23 mouse cellular contexts compared by ENCODE assay signal in genomic region chr6:142992099-142992498, GRCm38 (mm10). TPM values are rescaled to one million over a fixed set of nuclear protein-coding genes. Genes with fewer than 3 reads are reported as not detected.
DNase-seq lines count a peak whose midpoint lies in the region; ATAC-seq and TF ChIP-seq lines count a peak whose summit lies in the region.
"Had no signal": no experiment of that assay in that cellular context is flagged by ENCODE, and none has a peak within 500 bp of the region (broad histone marks: within the 10 kb centered on the region; RNA-seq: fewer than 3 reads in every experiment).

No protein-coding gene starts in this region.

- no peaks in the 10 kb centered on the region for H3K79me2 ChIP-seq in CH12.LX (replicated peaks; ENCODE audit: control insufficient read depth, extremely low read depth, insufficient read depth, poor library complexity, severe bottlenecking)

- 48% methylated on average over 7 of the region's 7 CpGs for WGBS in heart, embryonic 10.5 days
- WGBS in heart, embryonic 11.5 days (ENCODE audit: insufficient replicate concordance): 49% methylated on average over 7 of the region's 7 CpGs
- 43% methylated on average over 7 of the region's 7 CpGs for WGBS in midbrain, embryonic 11.5 days
- 63% methylated on average over 7 of the region's 7 CpGs for WGBS in midbrain, embryonic 10.5 days
- 24% methylated on average over 7 of the region's 7 CpGs for WGBS in midbrain, embryonic 14.5 days

- H3K9ac ChIP-seq in heart, embryonic 11.5 days (ENCODE audit: low read depth, low read length): no peak overlapping the region
- H3K9ac ChIP-seq in midbrain, embryonic 11.5 days (ENCODE audit: low read length): no peak overlapping the region
- H3K9ac ChIP-seq in CH12.LX (ENCODE audit: insufficient read depth, low read depth): peak overlapping the region; percentile 53; the same call in 1 of the 2 replicates
- H3K9ac ChIP-seq in midbrain, embryonic 14.5 days (replicated peaks; ENCODE audit: low read length): no peak overlapping the region
- H3K9ac ChIP-seq: embryonic facial prominence, embryonic 12.5 days; forebrain, embryonic 12.5 days; heart, embryonic 13.5 days; liver, embryonic 13.5 days; neural tube, embryonic 12.5 days had no signal

- TF ChIP-seq POLR2A in CH12.LX (IDR thresholded peaks at IDR 0.05; ENCODE audit: low read depth, low read length): no peak

- no peaks in the 10 kb centered on the region for H3K9me3 ChIP-seq in heart, embryonic 10.5 days
- no peaks in the 10 kb centered on the region for H3K9me3 ChIP-seq in heart, embryonic 11.5 days (replicated peaks; ENCODE audit: control insufficient read depth, low read length)
- H3K9me3 ChIP-seq in midbrain, embryonic 11.5 days (ENCODE audit: control insufficient read depth, low read length): no peaks in the 10 kb centered on the region
- H3K9me3 ChIP-seq in midbrain, embryonic 10.5 days (replicated peaks): no peaks in the 10 kb centered on the region
- H3K9me3 ChIP-seq in CH12.LX (replicated peaks; ENCODE audit: low read length): no peaks in the 10 kb centered on the region
- H3K9me3 ChIP-seq in midbrain, embryonic 14.5 days (ENCODE audit: control insufficient read depth, low read length): no peaks in the 10 kb centered on the region
- H3K9me3 ChIP-seq: embryonic facial prominence, embryonic 12.5 days; forebrain, embryonic 12.5 days; heart, embryonic 13.5 days; liver, embryonic 13.5 days; neural tube, embryonic 12.5 days had no signal

- no peak for TF ChIP-seq EP300 in CH12.LX (IDR thresholded peaks at IDR 0.05; ENCODE audit: low read length)

- H3K4me2 ChIP-seq in heart, embryonic 11.5 days: no peak overlapping the region
- H3K4me2 ChIP-seq in midbrain, embryonic 11.5 days: no peak overlapping the region
- H3K4me2 ChIP-seq in CH12.LX (ENCODE audit: insufficient read depth, low read depth, poor library complexity, severe bottlenecking): peak overlapping the region; percentile 97
- no peak overlapping the region for H3K4me2 ChIP-seq in midbrain, embryonic 14.5 days (ENCODE audit: low read length)
- H3K4me2 ChIP-seq: embryonic facial prominence, embryonic 12.5 days; forebrain, embryonic 12.5 days; heart, embryonic 13.5 days; liver, embryonic 13.5 days; neural tube, embryonic 12.5 days had no signal

- peaks cover 42% of the 10 kb centered on the region for H3K4me1 ChIP-seq in heart, embryonic 10.5 days
- peaks cover 16% of the 10 kb centered on the region for H3K4me1 ChIP-seq in heart, embryonic 11.5 days (ENCODE audit: control insufficient read depth, insufficient read depth, low read length)
- H3K4me1 ChIP-seq in midbrain, embryonic 11.5 days (ENCODE audit: control insufficient read depth, insufficient read depth, low read length): peaks cover 5% of the 10 kb centered on the region; the same call in 1 of the 2 replicates
- peaks cover 26% of the 10 kb centered on the region for H3K4me1 ChIP-seq in midbrain, embryonic 10.5 days
- peaks cover 21 to 68% of the 10 kb centered on the region in 2 experiments for H3K4me1 ChIP-seq in CH12.LX (ENCODE audit: control insufficient read depth in 1 of 2, insufficient read depth in 2 of 2)
- H3K4me1 ChIP-seq in midbrain, embryonic 14.5 days (ENCODE audit: control insufficient read depth, insufficient read depth, low read length): peaks cover 22% of the 10 kb centered on the region
- H3K4me1 ChIP-seq: liver, embryonic 13.5 days had no signal

- H3K36me3 ChIP-seq in heart, embryonic 10.5 days: no peaks in the 10 kb centered on the region
- no peaks in the 10 kb centered on the region for H3K36me3 ChIP-seq in heart, embryonic 11.5 days (ENCODE audit: control insufficient read depth, insufficient read depth, low read length)
- H3K36me3 ChIP-seq in midbrain, embryonic 11.5 days (ENCODE audit: control insufficient read depth, insufficient read depth, low read length): no peaks in the 10 kb centered on the region
- H3K36me3 ChIP-seq in midbrain, embryonic 10.5 days: no peaks in the 10 kb centered on the region
- H3K36me3 ChIP-seq in CH12.LX (replicated peaks in 1 of 2; ENCODE audit: control insufficient read depth in 1 of 2, insufficient read depth in 1 of 2, low read length in 1 of 2): no peaks in the 10 kb centered on the region
- H3K36me3 ChIP-seq in midbrain, embryonic 14.5 days (ENCODE audit: control insufficient read depth, insufficient read depth, low read length): no peaks in the 10 kb centered on the region
- H3K36me3 ChIP-seq: embryonic facial prominence, embryonic 12.5 days; forebrain, embryonic 12.5 days; heart, embryonic 13.5 days; liver, embryonic 13.5 days; neural tube, embryonic 12.5 days had no signal

- H3K27me3 ChIP-seq in heart, embryonic 10.5 days (ENCODE audit: insufficient read depth, poor library complexity, severe bottlenecking): no peaks in the 10 kb centered on the region; the same call in 1 of the 2 replicates
- no peaks in the 10 kb centered on the region for H3K27me3 ChIP-seq in heart, embryonic 11.5 days (ENCODE audit: control insufficient read depth, insufficient read depth, low read length)
- no peaks in the 10 kb centered on the region for H3K27me3 ChIP-seq in midbrain, embryonic 11.5 days (ENCODE audit: control insufficient read depth, insufficient read depth, low read length)
- no peaks in the 10 kb centered on the region; the same call in 1 of the 2 replicates for H3K27me3 ChIP-seq in midbrain, embryonic 10.5 days (ENCODE audit: low read depth, poor library complexity, severe bottlenecking)
- H3K27me3 ChIP-seq in CH12.LX (replicated peaks): no peaks in the 10 kb centered on the region
- H3K27me3 ChIP-seq in midbrain, embryonic 14.5 days (ENCODE audit: control insufficient read depth, insufficient read depth, low read length): no peaks in the 10 kb centered on the region
- H3K27me3 ChIP-seq: heart, embryonic 13.5 days; liver, embryonic 13.5 days; neural tube, embryonic 12.5 days had no signal

- no peak overlapping the region for H3K4me3 ChIP-seq in heart, embryonic 10.5 days
- H3K4me3 ChIP-seq in heart, embryonic 11.5 days (ENCODE audit: low read depth, low read length): no peak overlapping the region
- no peak overlapping the region for H3K4me3 ChIP-seq in midbrain, embryonic 11.5 days (ENCODE audit: low read depth, low read length)
- no peak overlapping the region for H3K4me3 ChIP-seq in midbrain, embryonic 10.5 days
- peak overlapping the region in 2 of 3 experiments; percentile 17 to 46 for H3K4me3 ChIP-seq in CH12.LX (replicated peaks in 1 of 3; ENCODE audit: low read depth in 2 of 3, low read length in 2 of 3, poor library complexity in 1 of 3)
- H3K4me3 ChIP-seq in midbrain, embryonic 14.5 days (replicated peaks; ENCODE audit: low read depth, low read length): no peak overlapping the region
- H3K4me3 ChIP-seq: embryonic facial prominence, embryonic 12.5 days; forebrain, embryonic 12.5 days; heart, embryonic 13.5 days; liver, embryonic 13.5 days; neural tube, embryonic 12.5 days had no signal

- dilution Hi-C loops in CH12.LX (cut with MboI; ENCODE audit: extremely low pct_ligation_motif_present, extremely low pct_unique_long_range_greater_than_20kb, low sequenced_read_pairs): no loop called here

- in situ Hi-C loops in CH12.LX (cut with MboI; ENCODE audit: low pct_ligation_motif_present, low pct_unique_long_range_greater_than_20kb, low sequenced_read_pairs): no loop called here

- no peak for ATAC-seq in heart, embryonic 11.5 days (replicated peaks; ENCODE audit: insufficient number of reproducible peaks, low FRiP score, low TSS enrichment)
- no peak for ATAC-seq in midbrain, embryonic 11.5 days (ENCODE audit: low FRiP score)
- ATAC-seq in midbrain, embryonic 14.5 days (ENCODE audit: low FRiP score, low TSS enrichment): no peak; the same call in 1 of the 2 replicates

- TF ChIP-seq RAD21 in CH12.LX (IDR thresholded peaks at IDR 0.05; ENCODE audit: low read depth, low read length): no peak

- H3K27ac ChIP-seq in heart, embryonic 10.5 days: peak overlapping the region; percentile 47
- H3K27ac ChIP-seq in heart, embryonic 11.5 days (ENCODE audit: low read depth, low read length): no peak overlapping the region
- no peak overlapping the region for H3K27ac ChIP-seq in midbrain, embryonic 11.5 days (ENCODE audit: low read depth, low read length)
- H3K27ac ChIP-seq in midbrain, embryonic 10.5 days (replicated peaks): no peak overlapping the region
- H3K27ac ChIP-seq in CH12.LX (ENCODE audit: insufficient read depth, low read depth): peak overlapping the region; percentile 78
- no peak overlapping the region for H3K27ac ChIP-seq in midbrain, embryonic 14.5 days (replicated peaks; ENCODE audit: low read depth, low read length)
- H3K27ac ChIP-seq: embryonic facial prominence, embryonic 12.5 days; forebrain, embryonic 12.5 days; heart, embryonic 13.5 days; kidney, postnatal 0 days; liver, embryonic 13.5 days; neural tube, embryonic 12.5 days had no signal

- no peak for TF ChIP-seq CTCF in CH12.LX (conservative IDR thresholded peaks at IDR 0.05 in 1 of 2, IDR thresholded peaks at IDR 0.05 in 1 of 2; ENCODE audit: low read depth in 2 of 2, low read length in 2 of 2)

- peak; percentile 24 for DNase-seq in heart, embryonic 10.5 days (ENCODE audit: low spot score)
- DNase-seq in midbrain, embryonic 11.5 days (ENCODE audit: low spot score, missing footprints): peak; percentile 80
- DNase-seq in midbrain, embryonic 10.5 days (ENCODE audit: low spot score): no peak
- no peak for DNase-seq in CH12.LX (ENCODE audit: extremely low read depth)
- peak; percentile 51 for DNase-seq in midbrain, embryonic 14.5 days
- no peak for DNase-seq in adrenal gland, adult 8-10 months
- DNase-seq: cerebellum, adult 11-12 months; cerebellum, postnatal 10 days; gastrocnemius, postnatal 36 days; heart, postnatal 14 days; kidney, adult 2 months; layer of hippocampus, adult 9-11 months; liver, embryonic 13.5 days; lung, adult 2 months; lung, postnatal 14 days; thymus, adult 18-20 months; thymus, postnatal 36 days had no signal

TF ChIP-seq in CH12.LX, 34 proteins besides CTCF, POLR2A, EP300 and RAD21 (continues in another document):
- TF ChIP-seq ZKSCAN1 (IDR thresholded peaks at IDR 0.05; ENCODE audit: borderline replicate concordance, low read depth, low read length) (no peak), SMC3 (IDR thresholded peaks at IDR 0.05; ENCODE audit: low read depth, low read length) (0 out of 2 replicates have a peak, but pooled peaks have one; percentile 2), MAFK (IDR thresholded peaks at IDR 0.05; ENCODE audit: insufficient replicate concordance, low read length) (no peak)

RNA-seq across cellular contexts. Expression of gene St8sia1, which starts 27.8 kb away (rescaled TPM):
- polyA plus RNA-seq in heart, embryonic 10.5 days (2016; fragmentation: Nextera tagmentation; extraction: Ambion mirVana): 3.1 and 3.4 TPM in 2 replicates
- 3.6 and 5.2 TPM in 2 replicates for polyA plus RNA-seq in heart, embryonic 11.5 days (2014; fragmentation: Nextera tagmentation; extraction: Ambion mirVana)
- polyA plus RNA-seq in midbrain, embryonic 11.5 days (2014; fragmentation: Nextera tagmentation; extraction: Ambion mirVana): 3.8 and 5.4 TPM in 2 replicates
- 3.2 and 3.9 TPM in 2 replicates for polyA plus RNA-seq in midbrain, embryonic 10.5 days (2016; fragmentation: Nextera tagmentation; extraction: Ambion mirVana)
- 0.04 and 0.13 TPM in 2 replicates for total RNA-seq in CH12.LX (2012; rRNA removed)
- total RNA-seq in CH12.LX (2014; rRNA removed): 0.20 and 0.22 TPM in 2 replicates
- 0.31 and 0.51 TPM in 2 replicates for polyA plus RNA-seq in CH12.LX (2012; ENCODE audit: insufficient read length, low read depth)
- polyA plus RNA-seq in midbrain, embryonic 14.5 days (2014; fragmentation: Nextera tagmentation; extraction: Ambion mirVana): 7.5 and 8.4 TPM in 2 replicates
- 1 to 10 TPM in 3 of 4 experiments, under 1 TPM in 1; 0.87 to 3.1 (median 2.2) TPM for total RNA-seq in adrenal gland, adult 8-10 months (2022)

Comparison
In these comparisons a context has a peak if more than half of its experiments do, and no peak if none do; other contexts are left out.
1. DNase-seq: peak in heart, embryonic 10.5 days (single experiment), midbrain, embryonic 11.5 days (single experiment) and midbrain, embryonic 14.5 days (single experiment); none in midbrain, embryonic 10.5 days (single experiment), CH12.LX (single experiment) and adrenal gland, adult 8-10 months (single experiment).
2. H3K27ac ChIP-seq: peak in heart, embryonic 10.5 days (single experiment) and CH12.LX (single experiment); none in heart, embryonic 11.5 days (single experiment), midbrain, embryonic 11.5 days (single experiment), midbrain, embryonic 10.5 days (single experiment) and midbrain, embryonic 14.5 days (single experiment).
3. H3K4me3 ChIP-seq: peak in CH12.LX (2 of 3); none in heart, embryonic 10.5 days (single experiment), heart, embryonic 11.5 days (single experiment), midbrain, embryonic 11.5 days (single experiment), midbrain, embryonic 10.5 days (single experiment) and midbrain, embryonic 14.5 days (single experiment).